Mouse (Mus musculus) ES-Bruce4 (cell line): ENCODE results near the gene Cnot2.

Experiments used
- CTCF ChIP-seq: IDR thresholded peaks from one replicate; pipeline ENCODE4 v1.8.1; 2011; ENCODE audit warnings: low read depth, low read length
- EP300 ChIP-seq: IDR thresholded peaks from 2 replicates; pipeline ENCODE4 v1.6.1; 2011; ENCODE audit warnings: low read depth, low read length; ENCODE audit not compliant: insufficient read depth

DNA sequence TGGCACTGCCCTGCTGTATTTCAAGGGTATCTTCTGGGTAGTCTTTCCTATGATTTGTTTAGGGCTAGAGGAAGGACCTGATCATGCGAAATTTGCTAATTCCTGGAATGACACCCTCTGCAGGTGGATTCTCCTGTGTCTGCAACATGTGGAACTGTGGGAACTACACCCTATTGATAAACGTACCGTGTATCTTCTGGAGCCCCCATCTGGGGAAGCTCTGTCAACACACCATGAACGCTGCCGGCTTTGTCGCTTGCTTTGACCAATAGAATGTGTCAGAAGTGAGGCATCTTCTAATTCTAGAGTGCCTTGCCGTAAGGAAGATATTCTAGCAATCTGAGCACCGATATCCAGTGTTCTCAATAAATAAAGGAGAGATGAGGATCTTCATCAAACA is 136.5 kb downstream of the Cnot2 start:
- TF ChIP-seq CTCF (peak; percentile 1), EP300 (no peak)
